Mouse (Mus musculus) thymus, adult 2 months (tissue): ENCODE measurements around the gene Spns2.

Experiments used
- CTCF ChIP-seq: fragments of 200-500 bp; IDR thresholded peaks from 2 replicates; pipeline ENCODE4 v1.5.1; 2012; ENCODE audit warnings: mild to moderate bottlenecking, control low read depth, low read length, moderate library complexity, borderline replicate concordance; ENCODE audit not compliant: control insufficient read depth, poor library complexity, insufficient read depth; ENCODE audit errors: extremely low read depth
- POLR2A ChIP-seq: fragments of 200-500 bp; IDR thresholded peaks from 2 replicates; pipeline ENCODE4 v1.6.1; 2012; ENCODE audit warnings: mild to moderate bottlenecking, low read length, control low read depth, moderate library complexity; ENCODE audit not compliant: control insufficient read depth, poor library complexity, insufficient read depth; ENCODE audit errors: extremely low read depth

DNA sequence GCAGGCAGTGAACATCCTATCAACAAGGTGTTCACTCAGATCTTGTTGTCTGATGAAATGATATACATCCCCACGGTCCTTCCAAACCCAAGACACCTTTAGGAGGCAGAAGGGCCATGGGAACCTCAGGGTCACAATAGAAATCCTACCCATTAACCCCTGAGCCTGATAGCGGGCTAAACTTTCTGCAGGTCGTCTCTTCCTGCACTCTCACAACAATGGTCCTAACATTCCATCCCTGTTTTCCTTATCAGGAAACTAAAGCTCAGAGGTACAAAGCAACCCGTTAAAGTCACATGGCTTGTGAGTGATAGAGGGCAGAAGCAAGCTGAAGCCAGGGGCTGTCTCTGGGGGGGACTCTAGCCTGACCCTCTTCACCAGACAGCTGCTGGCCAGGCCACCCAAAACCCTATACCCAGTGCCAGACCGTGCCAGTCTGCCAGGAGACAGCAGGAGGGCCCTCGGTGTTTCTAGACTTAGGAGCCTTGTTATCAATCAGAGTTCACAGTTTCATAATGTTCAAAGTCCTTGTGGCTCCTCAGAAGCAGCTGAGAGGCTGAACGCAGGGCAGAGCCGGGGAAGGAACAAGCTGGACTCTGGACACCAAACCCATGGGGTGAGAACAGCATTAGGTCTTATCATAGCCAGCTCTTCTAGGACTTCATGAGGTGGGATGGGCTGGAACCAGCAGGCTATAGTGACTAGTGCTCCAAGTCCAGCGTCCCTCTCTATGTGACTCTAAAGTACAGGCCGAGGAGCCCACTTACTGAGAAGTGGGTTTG lies 14.5 kb upstream of the Spns2 start:
- TF ChIP-seq POLR2A: no peak
- no peak for TF ChIP-seq CTCF
